Mouse (Mus musculus) brain, adult 2 months (tissue): ENCODE data around the gene Rfesd.
A peak's percentile ranks its signal among the peaks of the same experiment; 100 is the strongest.

Experiments used
- DNase-seq: peaks from one replicate; pipeline ENCODE4 v3.0.0; 2011; ENCODE audit warnings: low read depth, low spot score

Rfesd gene

GRCm38 (mm10) chr13:75981901-75982300, 36.6 kb downstream of the Rfesd start:
- peak; percentile 15 for DNase-seq

GRCm38 (mm10) chr13:75976649-75977048, 41.9 kb downstream of the Rfesd start:
- no peak for DNase-seq

GRCm38 (mm10) chr13:75976218-75976617, 42.3 kb downstream of the Rfesd start:
- no peak for DNase-seq

GRCm38 (mm10) chr13:75975629-75976028, 42.9 kb downstream of the Rfesd start:
- no peak for DNase-seq

GRCm38 (mm10) chr13:75974481-75974880, 44.0 kb downstream of the Rfesd start:
- DNase-seq = no peak

GRCm38 (mm10) chr13:75966850-75967249, 51.7 kb downstream of the Rfesd start, which contains the start of gene Spata9:
Gene Spata9 (plus strand): TSS chr13:75967150.
- no peak for DNase-seq

- no peak for DNase-seq
Measured at GRCm38 (mm10) chr13:75955357-75955992, 63.0 kb downstream of the Rfesd start.
